Mouse (Mus musculus) left cerebral cortex, postnatal 4 days (tissue): ENCODE data around the gene C4b. TPM values are rescaled to one million over a fixed set of nuclear protein-coding genes. Genes with fewer than 3 reads are reported as not detected.
"Not testable (repeated sequence)": the region's sequence is repeated elsewhere in the genome, so short reads cannot be mapped to it uniquely, and the experiment has no call there.

Source experiments
- DNase-seq: peaks from one replicate; pipeline ENCODE4 v3.0.0-alpha.2; 2022
- intact Hi-C: fragments of 180-260 bp; cut with DNase I; formaldehyde crosslinking; loops from one replicate; pipeline ENCODE4 v1.15.1; 2025
- total RNA-seq, 2 experiments: library from RNA; stranded (reverse); gene quantifications; 2 replicates each; pipeline ENCODE4 v1.2.3; 2021

C4b gene
- total RNA-seq: 1 to 10 TPM; 4.4 TPM

GRCm38 (mm10) chr17:34743719-34744118 lies at the start of gene C4b:
Gene C4b, minus strand, starts transcription at chr17:34743882.
- DNase-seq: no peak
- intact Hi-C loops: no loop called here

GRCm38 (mm10) chr17:34777680-34778325 lies 34.1 kb upstream of the C4b start:
- DNase-seq: no peak
- intact Hi-C loops: no loop called here

- no peak for DNase-seq
- intact Hi-C loops: no loop called here
Measured at GRCm38 (mm10) chr17:34761471-34761870, 17.8 kb upstream of the C4b start.

GRCm38 (mm10) chr17:34746531-34746930 lies 2.8 kb upstream of the C4b start:
- intact Hi-C loops: no loop called here
- no peak for DNase-seq

- intact Hi-C loops: not testable (repeated sequence)
Measured at GRCm38 (mm10) chr17:34745166-34745565, 1.5 kb upstream of the C4b start.

GRCm38 (mm10) chr17:34744611-34745010 lies 929 bp upstream of the C4b start:
- intact Hi-C loops, DNase-seq: not testable (repeated sequence)

More at GRCm38 (mm10) chr17:34745166-34745565, 1.5 kb upstream of the C4b start:
- DNase-seq: not testable (repeated sequence)

- intact Hi-C loops: no loop called here
- DNase-seq: no peak
Measured at GRCm38 (mm10) chr17:34744206-34744605, 524 bp upstream of the C4b start.

- DNase-seq: no peak
- intact Hi-C loops: no loop called here
Measured at GRCm38 (mm10) chr17:34740280-34740679, 3.4 kb downstream of the C4b start.

- intact Hi-C loops, DNase-seq: not testable (repeated sequence)
Measured at GRCm38 (mm10) chr17:34739708-34740107, 4.0 kb downstream of the C4b start.

GRCm38 (mm10) chr17:34737466-34737865 lies 6.2 kb downstream of the C4b start:
- intact Hi-C loops, DNase-seq: not testable (repeated sequence)

- intact Hi-C loops, DNase-seq: not testable (repeated sequence)
Measured at GRCm38 (mm10) chr17:34729779-34730553, 13.7 kb downstream of the C4b start.

GRCm38 (mm10) chr17:34729155-34729554 lies 14.5 kb downstream of the C4b start:
- DNase-seq, intact Hi-C loops: not testable (repeated sequence)

GRCm38 (mm10) chr17:34727887-34728286 lies 15.8 kb downstream of the C4b start:
- no peak for DNase-seq
- intact Hi-C loops: no loop called here

GRCm38 (mm10) chr17:34723066-34723465 lies 20.6 kb downstream of the C4b start:
- intact Hi-C loops: no loop called here
- DNase-seq: no peak

GRCm38 (mm10) chr17:34722238-34722637 lies 21.4 kb downstream of the C4b start:
- DNase-seq, intact Hi-C loops: not testable (repeated sequence)

GRCm38 (mm10) chr17:34719886-34720285 lies 23.8 kb downstream of the C4b start:
- peak; percentile 40 for DNase-seq
- intact Hi-C loops: loop anchor here (5.0 kb wide), 1 partner anchor 82 kb away; the partner anchor contains the start of gene Cyp21a1

- DNase-seq: no peak
- intact Hi-C loops: loop anchor here (5.0 kb wide), 1 partner anchor 85 kb away; the partner anchor contains the start of gene Cyp21a1
Measured at GRCm38 (mm10) chr17:34717401-34717800, 26.3 kb downstream of the C4b start.

GRCm38 (mm10) chr17:34716247-34716646 lies 27.4 kb downstream of the C4b start:
- intact Hi-C loops: loop anchor here (5.0 kb wide), 1 partner anchor 86 kb away; the partner anchor contains the start of gene Cyp21a1
- DNase-seq: no peak

GRCm38 (mm10) chr17:34715451-34715850 lies 28.2 kb downstream of the C4b start:
- DNase-seq: not testable (repeated sequence)
- intact Hi-C loops: loop anchor here (5.0 kb wide), 1 partner anchor 87 kb away; the partner anchor contains the start of gene Cyp21a1

GRCm38 (mm10) chr17:34714908-34715445 lies 28.7 kb downstream of the C4b start:
- not testable (repeated sequence) for DNase-seq
- intact Hi-C loops: loop anchor here (5.0 kb wide), 1 partner anchor 87 kb away; the partner anchor contains the start of gene Cyp21a1
